Mouse (Mus musculus): ENCODE results near the gene Creb3l1.

DNA sequence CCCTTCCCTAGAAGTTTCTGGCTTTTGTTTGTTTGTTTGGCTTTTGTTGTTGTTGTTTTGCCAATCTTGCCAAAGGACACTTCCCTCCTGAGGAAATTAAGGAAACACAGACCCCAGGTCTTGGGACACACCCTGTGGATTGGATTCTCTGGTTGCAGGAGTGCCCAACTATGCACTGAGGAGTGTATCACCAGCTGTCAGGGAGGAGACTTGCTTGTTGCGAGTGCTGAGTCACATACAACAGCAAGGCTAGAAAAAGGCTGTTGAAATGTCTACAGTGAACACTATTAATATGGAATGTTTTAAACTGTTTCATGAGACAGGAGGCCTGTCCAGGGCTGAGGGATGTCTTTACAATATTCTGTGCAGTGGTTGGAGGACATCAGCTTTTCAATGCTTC lies 42.6 kb upstream of the Creb3l1 start:
- TF ChIP-seq CTCF (IDR thresholded peaks at IDR 0.05; ENCODE audit: low read depth) (no peak), EP300 (IDR thresholded peaks at IDR 0.05; ENCODE audit: low read depth) (no peak)

Data from heart, postnatal 0 days (tissue).